ENCODE assay signal across 13 mouse cellular contexts in genomic region chr6:148436441-148437001, GRCm38 (mm10). TPM values are rescaled to one million over a fixed set of nuclear protein-coding genes. Genes with fewer than 3 reads are reported as not detected.
A peak's percentile ranks its signal among the peaks of the same experiment; 100 is the strongest.
DNase-seq lines count a peak whose midpoint lies in the region; ATAC-seq and TF ChIP-seq lines count a peak whose summit lies in the region.
"Had no signal": no experiment of that assay in that cellular context is flagged by ENCODE, and none has a peak within 500 bp of the region (broad histone marks: within the 10 kb centered on the region; RNA-seq: fewer than 3 reads in every experiment).

No protein-coding gene starts in this region.

- H3K9me3 ChIP-seq in liver, postnatal 0 days (ENCODE audit: low read length) = no peaks in the 10 kb centered on the region
- H3K9me3 ChIP-seq in midbrain, postnatal 0 days (ENCODE audit: low read length) = no peaks in the 10 kb centered on the region
- H3K9me3 ChIP-seq: forebrain, embryonic 12.5 days had no signal

- intact Hi-C loops in heart, postnatal 14 days (cut with DNase I) = no loop called here

- peaks cover 5% of the 10 kb centered on the region for H3K27me3 ChIP-seq in liver, postnatal 0 days (ENCODE audit: insufficient read depth, low read length)
- H3K27me3 ChIP-seq in midbrain, postnatal 0 days (ENCODE audit: insufficient read depth, low read length) = 0 out of 2 replicates have a peak, but pooled peaks cover 4% of the 10 kb centered on the region

- 55% methylated on average over 7 of the region's 7 CpGs for WGBS in liver, postnatal 0 days (ENCODE audit: insufficient replicate concordance)
- 90% methylated on average over 7 of the region's 7 CpGs for WGBS in midbrain, postnatal 0 days

- ATAC-seq in liver, postnatal 0 days = peak; percentile 17; the same call in 1 of the 2 replicates
- ATAC-seq in midbrain, postnatal 0 days (ENCODE audit: low FRiP score) = no peak

- H3K4me2 ChIP-seq in liver, postnatal 0 days (ENCODE audit: low read depth, low read length) = peak overlapping the region; percentile 56
- no peak overlapping the region for H3K4me2 ChIP-seq in midbrain, postnatal 0 days (ENCODE audit: low read depth, low read length, poor library complexity, severe bottlenecking)
- H3K4me2 ChIP-seq: forebrain, embryonic 12.5 days had no signal

- H3K4me1 ChIP-seq in bone marrow macrophage, adult 2 months (ENCODE audit: control insufficient read depth, insufficient read depth, low read length) = peaks cover 2% of the 10 kb centered on the region; the same call in 1 of the 2 replicates
- no peaks in the 10 kb centered on the region for H3K4me1 ChIP-seq in liver, postnatal 0 days (ENCODE audit: insufficient read depth)
- H3K4me1 ChIP-seq in midbrain, postnatal 0 days (ENCODE audit: insufficient read depth, low read length) = no peaks in the 10 kb centered on the region
- H3K4me1 ChIP-seq: forebrain, embryonic 12.5 days had no signal

- no peak for TF ChIP-seq CTCF in bone marrow macrophage, adult 2 months (IDR thresholded peaks at IDR 0.05; ENCODE audit: low read depth, low read length)
- TF ChIP-seq CTCF in liver, postnatal 0 days (IDR thresholded peaks at IDR 0.05; ENCODE audit: low read depth) = no peak
- TF ChIP-seq CTCF in midbrain, postnatal 0 days (IDR thresholded peaks at IDR 0.05) = no peak

- H3K36me3 ChIP-seq in liver, postnatal 0 days (replicated peaks; ENCODE audit: insufficient read depth, low read length) = no peaks in the 10 kb centered on the region
- H3K36me3 ChIP-seq in midbrain, postnatal 0 days (ENCODE audit: insufficient read depth, low read length) = no peaks in the 10 kb centered on the region
- H3K36me3 ChIP-seq: forebrain, embryonic 12.5 days had no signal

- no peak overlapping the region for H3K9ac ChIP-seq in liver, postnatal 0 days (replicated peaks)
- H3K9ac ChIP-seq in midbrain, postnatal 0 days (replicated peaks; ENCODE audit: low read length, poor library complexity, severe bottlenecking) = no peak overlapping the region
- H3K9ac ChIP-seq: forebrain, embryonic 12.5 days had no signal

- peak; percentile 15 to 19 for DNase-seq in heart, adult 9 months (ENCODE audit: low spot score in 2 of 2)
- DNase-seq in heart, postnatal 14 days = no peak
- peak; percentile 66 for DNase-seq in A20 (ENCODE audit: low read depth, low spot score)
- no peak for DNase-seq in liver, postnatal 0 days
- no peak for DNase-seq in midbrain, postnatal 0 days (ENCODE audit: low spot score)
- DNase-seq in layer of hippocampus, postnatal 10 days (ENCODE audit: low spot score in 2 of 2) = no peak
- DNase-seq in embryo, embryonic 10.5 days (ENCODE audit: low spot score) = no peak
- DNase-seq: right cerebral cortex, postnatal 4 days; thymus, postnatal 25 days had no signal

- no peak overlapping the region for H3K27ac ChIP-seq in bone marrow macrophage, adult 2 months (ENCODE audit: insufficient read depth, low read depth, low read length)
- no peak overlapping the region for H3K27ac ChIP-seq in liver, postnatal 0 days (ENCODE audit: low read depth)
- H3K27ac ChIP-seq in midbrain, postnatal 0 days (ENCODE audit: low read depth, low read length) = no peak overlapping the region
- H3K27ac ChIP-seq: forebrain, embryonic 12.5 days; macrophage had no signal

- H3K4me3 ChIP-seq in bone marrow macrophage, adult 2 months (ENCODE audit: insufficient read depth, low read length) = peak overlapping the region; percentile 22
- no peak overlapping the region for H3K4me3 ChIP-seq in liver, postnatal 0 days (ENCODE audit: low read depth, low read length)
- H3K4me3 ChIP-seq in midbrain, postnatal 0 days (ENCODE audit: low read depth, low read length) = no peak overlapping the region
- H3K4me3 ChIP-seq: forebrain, embryonic 12.5 days had no signal

- no peak for TF ChIP-seq EP300 in liver, postnatal 0 days (IDR thresholded peaks at IDR 0.05; ENCODE audit: low read depth)

- no peak for TF ChIP-seq POLR2A in bone marrow macrophage, adult 2 months (IDR thresholded peaks at IDR 0.05; ENCODE audit: borderline replicate concordance, low read depth, low read length)

RNA-seq across cellular contexts. Expression of gene Tmtc1, which starts 7.7 kb away (rescaled TPM):
- total RNA-seq in heart, postnatal 14 days (2021) = 10 to 100 TPM; 43.2 to 55.6 TPM
- not detected in 2 replicates for polyA plus RNA-seq in bone marrow macrophage, adult 2 months (2012; ENCODE audit: insufficient read depth, insufficient read length, missing spikeins)
- polyA plus RNA-seq in liver, postnatal 0 days (2015; fragmentation: Nextera tagmentation; extraction: Ambion mirVana) = 0.11 and 0.12 TPM in 2 replicates
- total RNA-seq in midbrain, postnatal 0 days (2014; rRNA removed) = 29.4 and 30.9 TPM in 2 replicates
- 1.6 and 2.0 TPM in 2 replicates for polyA plus RNA-seq in midbrain, postnatal 0 days (2015; fragmentation: Nextera tagmentation; extraction: Ambion mirVana)
- 10 to 100 TPM; 19.7 to 24.2 TPM for total RNA-seq in layer of hippocampus, postnatal 10 days (2021)
- total RNA-seq: MEL had no signal
- polyA plus RNA-seq: macrophage had no signal

Comparison
In these comparisons a context has a peak if more than half of its experiments do, and no peak if none do; other contexts are left out.
1. DNase-seq: peak in heart, adult 9 months (2 of 2) and A20 (single experiment); none in heart, postnatal 14 days (0 of 2), liver, postnatal 0 days (single experiment), midbrain, postnatal 0 days (single experiment), layer of hippocampus, postnatal 10 days (0 of 2) and embryo, embryonic 10.5 days (single experiment).